Mouse (Mus musculus) liver, embryonic 14.5 days (tissue): Measurements from ENCODE around the gene Lamb3.

Experiments used
- CTCF ChIP-seq: IDR thresholded peaks from 2 replicates; pipeline ENCODE4 v1.5.1; 2016; ENCODE audit warnings: antibody characterized with exemption, low read depth, control low read depth
- EP300 ChIP-seq: IDR thresholded peaks from 2 replicates; pipeline ENCODE4 v1.6.1; 2016; ENCODE audit warnings: antibody characterized with exemption, low read depth

- TF ChIP-seq CTCF (no peak), EP300 (no peak)
Measured at GRCm38 (mm10) chr1:193189771-193190170, 17.7 kb upstream of the Lamb3 start.
